Mouse (Mus musculus): ENCODE measurements around the gene Dpp9.

The Dpp9 gene

DNA sequence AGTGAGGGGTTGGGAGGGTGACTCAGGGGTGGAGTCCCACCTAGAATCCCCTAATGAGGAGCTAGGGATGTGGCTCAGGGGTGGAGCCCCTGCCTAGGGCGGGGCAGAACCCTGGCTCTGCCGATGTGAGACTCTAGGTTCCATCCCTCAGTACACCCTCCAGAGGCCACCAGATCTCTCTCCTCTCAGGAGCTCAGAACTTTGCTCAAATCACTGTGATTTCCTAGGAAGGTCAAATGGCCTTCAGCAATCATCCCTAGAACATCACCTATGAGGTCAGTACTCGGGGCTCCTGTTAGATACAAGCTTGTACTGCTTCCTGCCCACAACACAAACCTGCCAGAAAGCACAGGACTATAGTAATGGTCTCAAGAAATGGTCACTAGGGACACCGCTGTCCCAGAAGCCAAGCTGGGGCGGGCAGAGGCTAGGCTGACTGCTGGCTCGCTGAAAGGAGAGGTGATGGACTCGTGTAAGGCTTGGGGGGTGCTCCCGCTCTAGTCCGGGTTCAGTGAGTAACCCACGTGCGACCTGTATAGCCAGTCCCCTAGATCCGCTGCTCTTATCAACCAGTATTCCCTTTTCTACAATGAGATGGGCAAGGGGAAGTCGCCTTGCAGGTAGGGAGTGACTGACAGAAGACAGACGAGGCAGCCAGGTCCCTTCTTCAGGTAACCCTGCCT lies 35.6 kb downstream of the Dpp9 start:
- no peak for DNase-seq (ENCODE audit: low spot score)

DNA sequence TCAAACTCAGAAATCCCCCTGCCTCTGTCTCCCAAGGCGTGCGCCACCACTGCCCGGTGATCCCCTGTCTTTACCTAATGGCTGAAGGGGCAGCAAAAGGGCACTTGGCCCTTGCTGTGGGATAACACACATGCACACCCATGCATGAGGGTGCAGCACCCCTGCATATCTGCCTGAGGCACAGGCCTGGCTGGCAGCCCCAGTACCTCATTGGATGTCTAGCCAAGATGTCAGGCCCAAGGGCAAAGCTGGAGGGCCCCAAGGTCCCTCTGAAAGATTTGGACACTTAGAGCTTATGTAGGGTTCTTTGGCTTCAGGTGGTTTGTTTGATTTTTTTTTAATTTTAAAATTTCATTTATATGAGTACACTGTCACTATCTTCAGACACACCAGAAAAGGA lies 43.3 kb downstream of the Dpp9 start:
- DNase-seq (ENCODE audit: low spot score): no peak

DNA sequence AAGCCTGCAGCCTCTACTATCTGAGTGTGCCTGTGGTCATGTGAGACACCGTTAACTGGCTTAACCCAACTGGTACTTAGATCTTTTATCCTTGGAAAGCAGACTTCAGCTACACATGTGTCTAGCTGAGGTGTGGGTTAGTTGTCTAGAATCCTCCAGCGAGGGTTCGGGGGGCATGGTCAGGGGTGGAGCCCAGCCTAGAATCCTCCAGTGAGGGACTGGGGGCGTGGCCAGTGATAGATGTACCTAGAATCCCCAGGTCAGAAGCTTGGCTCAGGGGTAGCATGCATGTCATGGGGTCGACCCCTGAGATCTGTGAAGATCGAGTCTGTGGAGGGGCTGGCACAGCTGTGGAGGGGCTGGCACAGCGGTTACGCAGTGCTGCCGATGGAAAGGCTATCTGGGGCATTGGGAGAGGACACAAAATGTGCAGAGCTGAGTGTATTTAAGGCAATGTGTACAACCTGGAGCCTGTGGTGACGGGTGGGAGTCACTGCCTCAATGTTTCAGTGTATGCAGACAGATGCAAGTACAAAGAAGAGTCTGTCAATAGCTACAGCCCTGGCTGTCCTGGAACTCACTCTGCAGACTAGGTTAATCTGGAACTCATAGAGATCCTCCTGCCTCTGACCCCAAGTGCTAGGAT lies 45.2 kb downstream of the Dpp9 start:
- no peak for DNase-seq (ENCODE audit: low spot score)

DNA sequence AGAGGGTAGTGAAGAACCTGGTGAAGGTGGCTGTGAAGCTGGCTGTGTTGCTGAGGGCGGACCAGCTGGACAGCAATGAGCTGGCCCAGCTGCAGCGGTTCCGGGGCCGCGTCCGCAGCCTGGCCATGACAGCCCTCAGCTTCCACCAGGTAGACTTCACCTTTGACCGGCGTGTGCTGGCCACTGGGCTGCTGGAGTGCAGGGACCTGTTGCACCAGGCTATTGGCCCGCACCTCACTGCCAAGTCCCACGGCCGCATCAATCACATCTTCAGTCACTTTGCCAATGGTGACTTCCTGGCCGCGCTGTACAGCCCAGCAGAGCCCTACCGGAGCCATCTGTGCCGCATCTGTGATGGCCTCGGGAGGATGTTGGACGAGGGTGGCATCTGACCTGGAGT lies 46.8 kb downstream of the Dpp9 start:
- no peak for DNase-seq (ENCODE audit: low spot score)

DNA sequence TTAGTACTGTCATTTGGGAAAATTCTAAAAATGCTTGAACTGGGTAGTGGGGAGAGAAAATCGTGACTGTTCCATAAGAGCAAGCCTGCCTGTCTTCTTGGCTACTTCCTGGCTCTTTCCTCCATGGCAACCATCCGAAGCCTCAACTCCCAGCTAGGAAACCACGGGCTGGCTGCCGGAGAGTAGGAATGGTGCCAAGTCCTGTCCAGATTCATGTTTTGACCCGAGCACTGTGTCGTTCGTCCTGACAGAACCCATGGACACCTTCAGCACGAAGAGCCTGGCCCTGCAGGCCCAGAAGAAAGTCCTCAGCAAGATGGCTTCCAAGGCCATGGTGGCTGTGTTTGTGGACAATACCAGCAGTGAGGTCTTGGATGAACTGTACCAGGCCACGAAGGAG lies 47.2 kb downstream of the Dpp9 start:
- DNase-seq (ENCODE audit: low spot score): no peak

DNA sequence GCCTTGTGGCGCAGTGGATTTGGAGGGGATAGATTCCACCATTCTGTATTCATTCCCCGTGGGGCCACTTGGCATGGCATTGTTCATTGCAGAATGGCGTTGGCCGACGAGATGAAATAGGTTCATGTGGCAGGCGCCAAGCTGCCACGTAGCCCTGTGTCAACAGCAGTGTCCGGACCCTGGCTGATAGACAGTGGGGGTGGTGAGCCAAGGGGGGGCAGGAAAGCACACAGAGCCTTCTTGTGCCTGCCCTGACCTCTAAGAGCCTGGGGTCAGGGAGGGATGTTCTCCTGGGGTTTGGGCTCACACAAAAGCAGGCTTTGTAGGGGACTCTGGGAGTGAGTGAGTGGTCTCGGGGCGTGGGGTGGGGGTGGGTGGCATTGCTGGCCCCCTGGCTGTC lies 48.1 kb downstream of the Dpp9 start:
- DNase-seq (ENCODE audit: low spot score): no peak

DNA sequence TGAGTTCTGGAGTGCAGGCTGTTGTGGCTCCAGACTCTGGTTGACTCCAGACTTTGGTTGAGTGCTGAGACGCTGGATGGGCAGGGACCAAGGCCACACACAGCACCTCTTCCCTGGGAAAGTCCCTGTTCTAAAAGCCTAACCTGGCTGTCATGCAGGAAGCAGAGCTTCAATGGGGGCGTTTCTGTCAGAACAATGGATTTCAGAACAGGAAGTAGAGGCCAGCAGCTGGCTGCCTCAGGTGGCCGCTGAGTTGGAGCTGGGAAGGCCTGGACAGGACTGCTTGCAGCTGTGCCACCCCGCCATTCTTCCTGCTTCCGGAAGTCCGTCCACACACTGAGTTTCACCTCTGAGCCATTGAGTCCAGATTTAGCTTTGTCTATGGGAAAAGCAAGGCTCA lies 48.9 kb downstream of the Dpp9 start:
- DNase-seq (ENCODE audit: low spot score): no peak

DNA sequence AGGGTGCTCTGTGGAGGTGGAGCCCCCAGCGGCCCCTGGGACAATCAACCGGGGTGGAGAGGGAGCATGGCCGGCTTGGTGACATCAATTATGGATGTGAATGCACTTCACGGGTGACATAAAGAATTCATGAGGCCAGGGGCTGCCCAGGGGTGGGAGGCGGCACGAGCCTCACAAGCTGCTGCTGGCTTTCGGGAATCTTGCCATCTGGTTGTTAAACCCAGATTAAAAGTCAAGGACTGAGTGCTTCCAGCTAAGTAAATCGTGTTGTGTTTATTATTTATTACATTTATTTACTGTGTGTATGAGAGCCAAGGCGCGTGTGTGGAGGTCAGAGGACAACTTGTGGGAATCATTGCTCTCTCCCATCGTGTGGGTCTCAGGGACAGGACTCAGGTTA lies 53.0 kb downstream of the Dpp9 start:
- DNase-seq (ENCODE audit: low spot score): no peak

DNA sequence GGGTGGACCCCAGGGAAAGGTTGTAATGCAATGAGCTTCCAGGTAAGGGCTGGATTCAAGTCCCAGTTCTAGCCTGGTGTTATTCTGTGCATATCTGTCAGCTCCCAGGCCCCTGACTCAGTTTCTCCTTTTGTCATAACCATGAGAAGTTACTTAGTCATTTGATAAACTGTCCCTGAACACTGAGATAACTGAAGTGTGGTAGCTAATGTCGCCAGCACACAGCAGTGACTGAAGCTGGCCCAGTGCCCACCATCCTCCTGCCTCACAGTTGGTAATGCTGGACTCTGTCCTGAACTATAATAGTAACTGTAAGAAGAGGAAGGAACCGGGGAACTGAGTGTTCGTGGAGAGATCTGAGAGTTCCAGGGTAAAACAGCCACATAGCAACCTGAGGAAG lies 54.2 kb downstream of the Dpp9 start:
- no peak for DNase-seq (ENCODE audit: low spot score)

DNA sequence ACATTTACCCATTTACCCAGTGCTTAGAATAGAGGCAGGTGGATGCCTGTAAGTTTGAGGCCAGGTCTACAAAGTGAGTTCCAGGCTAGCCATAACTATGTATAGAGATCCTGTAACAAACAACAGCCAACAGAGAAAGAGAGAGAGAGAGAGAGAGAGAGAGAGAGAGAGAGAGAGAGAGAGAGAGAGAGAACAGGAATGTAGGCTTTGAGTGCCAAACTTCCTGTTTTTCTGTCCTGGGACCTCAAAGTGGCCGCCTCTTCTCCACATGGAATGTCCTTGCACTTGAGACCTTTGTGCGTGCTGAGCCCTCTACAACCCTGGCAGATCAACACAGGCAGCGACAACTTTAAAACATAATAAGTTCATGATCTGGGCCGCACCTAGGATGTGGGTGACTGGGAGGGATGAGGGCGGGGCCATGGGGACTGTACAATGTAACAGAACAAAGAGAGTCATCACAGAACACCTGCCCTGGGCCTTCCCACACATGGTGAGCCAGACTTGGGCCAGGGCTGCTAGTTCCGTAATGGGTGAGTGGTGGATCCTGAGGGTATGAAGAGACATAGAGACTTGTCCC lies 55.1 kb downstream of the Dpp9 start:
- peak; percentile 84 for DNase-seq (ENCODE audit: low spot score)

DNA sequence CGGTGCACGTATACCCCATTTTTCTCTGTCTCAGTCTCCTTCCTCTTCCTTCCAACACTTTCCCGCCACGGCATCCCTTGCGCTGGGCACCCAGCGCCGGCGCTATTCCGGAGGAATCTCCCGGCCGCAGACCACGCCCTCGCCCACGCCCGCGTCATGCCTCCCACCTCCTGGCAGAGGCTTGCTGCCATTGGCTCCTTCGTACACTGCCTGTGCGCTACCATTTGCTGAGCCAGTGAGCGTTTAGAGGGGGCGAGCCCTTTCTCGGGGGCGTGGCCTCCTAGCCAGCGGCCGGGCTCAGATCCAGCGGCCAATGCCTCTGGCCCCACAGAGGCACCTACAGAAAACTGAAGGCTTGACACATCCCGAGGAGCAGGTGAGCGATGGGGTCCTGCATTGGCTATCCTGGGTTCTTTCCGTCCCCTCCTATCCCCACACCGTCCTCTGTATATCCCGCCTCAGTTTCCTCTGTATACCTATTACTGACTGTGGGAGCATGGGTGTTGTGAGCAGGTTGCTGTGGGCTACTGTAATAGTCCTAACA lies 56.4 kb downstream of the Dpp9 start, which contains the start of gene Tnfaip8l1:
TSS of gene Tnfaip8l1 (plus strand) at position 247 of the 544 bp plus-strand sequence.
- peak; percentile 90 for DNase-seq (ENCODE audit: low spot score)

DNA sequence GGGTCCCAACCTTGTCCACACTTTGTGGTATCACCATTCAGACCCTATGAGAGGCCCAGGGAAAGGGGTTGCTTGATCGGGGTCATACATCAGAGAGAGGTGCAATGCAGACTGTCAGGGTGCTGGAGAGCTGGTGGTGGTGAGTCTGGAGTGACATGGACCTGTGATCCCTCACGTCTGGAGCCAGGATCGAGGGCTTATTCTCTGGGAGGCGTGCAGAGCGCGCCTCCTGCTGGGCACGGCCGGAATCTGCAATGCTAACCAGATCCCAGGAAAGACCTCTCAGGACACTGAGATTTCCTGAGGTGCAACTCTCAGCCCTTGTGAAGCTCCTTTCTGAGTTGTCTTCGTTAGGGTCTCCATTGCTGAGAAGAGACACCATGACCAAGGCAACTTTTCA lies 59.0 kb downstream of the Dpp9 start:
- DNase-seq (ENCODE audit: low spot score): peak; percentile 24

DNA sequence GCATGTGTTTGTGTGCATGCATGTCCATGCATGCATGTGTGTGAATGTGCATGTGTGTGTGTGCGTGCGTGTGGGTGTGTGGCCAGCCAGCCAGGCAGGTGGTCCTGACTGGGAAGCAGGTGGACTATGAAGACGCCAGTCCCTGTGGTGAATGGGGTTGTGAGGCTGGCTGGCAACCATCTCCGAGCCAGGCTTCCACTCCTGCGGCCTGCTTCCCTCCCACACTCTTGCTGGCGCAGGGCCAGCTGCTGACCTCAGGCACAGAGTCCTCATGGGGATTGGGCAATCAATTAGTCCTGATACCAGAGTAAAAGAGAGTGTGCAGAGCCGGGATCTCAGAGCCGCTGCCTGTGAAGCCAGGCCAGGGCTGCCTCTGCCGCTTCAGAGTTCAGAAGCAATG lies 65.1 kb downstream of the Dpp9 start:
- DNase-seq (ENCODE audit: low spot score): no peak

DNA sequence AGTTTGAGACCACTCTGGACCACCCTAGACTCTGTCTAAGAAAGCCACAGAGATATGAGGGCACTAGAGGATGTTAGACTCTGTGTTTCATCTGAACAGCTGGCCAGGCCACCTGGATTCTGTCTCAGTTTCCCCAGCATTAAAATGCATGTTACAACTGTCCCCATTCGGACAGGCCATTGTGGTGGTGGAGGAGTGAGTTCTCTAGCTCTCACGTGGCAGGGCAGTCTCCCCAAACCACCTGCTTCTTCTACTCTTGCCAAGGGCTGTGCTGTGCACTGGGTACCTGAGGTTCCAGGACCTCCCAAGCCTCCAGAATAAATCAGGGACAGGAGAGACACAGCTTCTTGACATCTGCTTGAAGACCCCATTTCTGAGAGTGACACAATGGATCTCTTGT lies 68.8 kb downstream of the Dpp9 start:
- DNase-seq (ENCODE audit: low spot score): no peak

DNA sequence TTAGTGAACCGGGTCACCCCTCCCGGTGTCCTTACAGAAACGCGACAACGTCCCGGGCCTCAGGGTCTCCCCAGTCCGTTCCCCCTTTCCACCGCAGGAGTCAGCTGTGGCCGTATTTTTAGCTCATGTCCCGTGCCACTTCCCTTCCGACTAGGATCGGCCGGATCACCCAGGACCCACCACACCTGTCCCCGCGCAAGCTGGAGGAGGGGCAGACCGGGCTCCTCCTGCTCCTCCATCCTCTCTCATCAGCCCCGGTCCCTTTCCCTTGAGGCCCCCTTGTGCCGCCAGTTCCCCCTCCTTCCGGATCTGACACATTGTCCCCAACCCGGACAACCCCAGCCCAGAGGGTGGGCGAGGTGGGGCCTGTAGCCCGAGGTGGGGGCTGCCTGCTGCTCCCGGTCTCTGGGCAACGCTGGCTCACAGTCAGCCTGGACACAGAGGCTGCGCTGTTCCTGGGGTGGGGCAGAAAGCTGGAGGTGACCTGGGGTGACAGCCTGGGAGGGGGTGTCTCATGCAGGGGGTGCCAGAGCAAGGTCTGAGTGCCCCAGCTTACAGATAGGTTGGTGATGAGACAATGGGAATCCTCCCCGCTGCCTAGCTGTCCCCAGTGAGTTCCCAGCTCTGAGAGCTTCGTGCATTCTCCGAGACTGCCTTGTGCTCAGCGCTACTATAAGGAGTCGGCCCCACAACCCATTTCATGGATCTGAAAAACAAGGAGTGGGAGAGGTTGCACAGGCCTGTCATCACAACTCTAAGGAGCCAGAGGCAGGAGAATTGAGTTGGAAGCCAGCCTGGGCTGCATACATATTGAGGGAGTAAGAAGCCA lies 69.7 kb downstream of the Dpp9 start:
- no peak for DNase-seq (ENCODE audit: low spot score)

DNA sequence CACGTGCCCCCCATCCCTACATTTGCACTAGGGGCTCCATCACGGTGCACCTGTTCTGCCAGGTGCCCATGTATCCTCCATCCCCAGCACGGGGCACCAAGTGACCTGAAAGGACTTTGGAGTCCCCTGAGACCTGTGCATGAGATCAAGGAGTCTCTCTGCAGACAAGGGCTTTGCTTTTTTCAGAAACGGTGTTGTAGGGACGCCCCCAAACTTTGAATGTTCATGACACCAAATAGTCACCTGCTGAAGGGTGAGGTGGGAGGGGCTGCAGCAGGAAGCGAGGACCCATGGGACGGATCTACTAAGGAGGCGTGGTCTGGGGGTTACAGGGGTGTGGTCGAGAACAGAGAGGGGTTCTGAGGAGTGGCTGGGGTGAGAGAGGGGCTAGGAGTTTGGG lies 70.4 kb downstream of the Dpp9 start:
- no peak for DNase-seq (ENCODE audit: low spot score)

DNA sequence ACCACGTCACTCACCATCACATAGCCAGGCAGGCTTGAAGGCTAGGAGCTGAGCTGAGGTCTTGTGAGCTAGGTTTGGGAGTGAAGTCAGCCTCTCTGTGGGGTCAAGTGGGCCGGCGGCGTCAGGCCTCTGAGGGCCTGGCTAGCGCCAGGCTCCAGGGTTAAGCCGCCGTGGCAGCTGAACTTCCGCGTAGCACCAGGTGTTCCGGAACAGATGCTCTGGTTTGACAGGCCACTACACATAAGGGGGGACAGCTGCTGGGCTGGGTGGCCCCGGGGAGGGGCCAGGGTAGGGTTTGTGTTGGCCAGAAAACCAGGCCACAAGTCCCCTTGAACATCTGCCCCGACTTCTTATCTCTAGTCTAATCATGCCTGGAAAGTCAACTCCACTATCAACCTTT lies 71.3 kb downstream of the Dpp9 start:
- no peak for DNase-seq (ENCODE audit: low spot score)

DNA sequence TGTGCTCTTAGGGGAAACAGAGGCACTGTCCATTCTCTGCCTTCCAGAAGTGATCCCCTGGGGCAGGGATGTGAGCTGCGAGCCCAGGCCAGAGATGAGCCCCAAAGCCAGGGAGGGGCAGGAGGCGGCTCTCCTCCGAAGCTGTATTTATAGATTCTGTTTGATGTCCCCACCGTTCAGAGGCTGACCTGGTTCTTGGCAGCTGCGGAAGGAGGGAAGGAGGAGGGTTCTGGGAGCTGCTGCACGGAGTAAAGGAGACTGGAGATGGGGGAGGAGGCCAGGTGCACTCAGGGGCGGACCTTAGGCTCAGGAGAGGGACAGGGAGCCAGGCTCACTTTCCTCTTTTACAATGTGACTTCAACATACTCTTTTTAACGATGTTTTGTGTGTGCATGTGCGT lies 72.6 kb downstream of the Dpp9 start:
- DNase-seq (ENCODE audit: low spot score): no peak

DNA sequence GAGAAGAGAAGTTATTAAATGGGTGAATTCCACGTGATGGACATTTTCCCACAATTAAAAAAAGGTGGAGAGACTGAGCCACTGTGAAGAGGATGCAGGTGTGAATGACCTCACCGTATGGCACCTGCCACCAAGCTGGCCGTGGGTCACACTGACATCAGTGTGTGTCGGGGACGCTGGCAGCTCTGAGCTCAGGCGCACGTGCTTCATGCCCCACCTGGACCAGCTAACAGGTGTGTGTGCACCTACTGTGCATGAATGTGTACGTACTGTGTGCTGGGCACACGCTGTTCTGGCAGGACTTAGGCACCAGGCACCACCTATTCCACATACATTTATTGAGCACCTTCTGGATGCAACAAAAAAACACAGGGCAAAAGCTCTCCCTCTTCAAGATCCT lies 74.2 kb downstream of the Dpp9 start:
- DNase-seq (ENCODE audit: low spot score): no peak

DNA sequence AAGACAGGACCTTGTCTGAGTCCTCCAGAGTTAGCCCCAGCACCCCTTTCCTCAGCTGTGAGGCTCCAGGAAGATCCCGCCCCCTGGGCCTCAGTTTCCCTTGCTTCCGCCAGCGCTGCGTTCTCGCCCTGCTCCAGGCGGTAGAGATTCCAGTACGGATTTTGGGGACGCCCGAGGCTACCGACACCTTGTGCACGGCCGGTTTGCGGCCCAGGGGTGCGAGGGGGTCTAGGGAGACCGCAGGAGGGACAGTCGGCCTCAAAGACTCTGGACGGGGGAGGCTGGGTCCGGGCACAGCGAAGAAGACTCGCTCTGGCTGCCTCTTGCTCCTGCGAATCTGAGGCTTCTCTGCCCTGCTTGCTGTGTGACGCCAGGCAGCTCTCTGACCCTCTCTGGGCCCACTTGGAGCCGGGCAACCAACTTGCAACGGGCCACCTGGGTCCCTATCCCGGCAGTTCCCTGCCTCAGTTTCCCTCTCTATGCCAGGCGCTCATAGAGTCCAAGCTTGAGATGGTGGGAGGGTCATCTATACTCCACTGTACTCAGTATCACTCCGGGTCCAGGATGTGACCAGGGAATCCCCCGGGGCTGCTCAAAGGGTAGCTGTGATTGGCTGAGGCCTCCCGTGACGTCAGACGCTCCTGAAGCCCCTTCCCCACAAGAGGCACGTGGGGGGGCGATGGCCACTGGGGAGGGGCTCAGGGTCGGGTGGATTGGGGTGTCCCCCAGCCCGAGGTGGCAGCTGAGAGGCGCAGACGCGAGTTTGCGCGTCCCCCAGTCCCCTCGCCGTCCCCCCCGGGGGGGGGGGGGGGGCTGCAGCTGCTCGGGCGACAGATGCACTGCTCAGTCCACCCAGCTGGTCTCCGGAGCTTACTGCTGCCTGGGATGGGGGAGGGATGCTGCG lies 76.8 kb downstream of the Dpp9 start:
- DNase-seq (ENCODE audit: low spot score): no peak

DNA sequence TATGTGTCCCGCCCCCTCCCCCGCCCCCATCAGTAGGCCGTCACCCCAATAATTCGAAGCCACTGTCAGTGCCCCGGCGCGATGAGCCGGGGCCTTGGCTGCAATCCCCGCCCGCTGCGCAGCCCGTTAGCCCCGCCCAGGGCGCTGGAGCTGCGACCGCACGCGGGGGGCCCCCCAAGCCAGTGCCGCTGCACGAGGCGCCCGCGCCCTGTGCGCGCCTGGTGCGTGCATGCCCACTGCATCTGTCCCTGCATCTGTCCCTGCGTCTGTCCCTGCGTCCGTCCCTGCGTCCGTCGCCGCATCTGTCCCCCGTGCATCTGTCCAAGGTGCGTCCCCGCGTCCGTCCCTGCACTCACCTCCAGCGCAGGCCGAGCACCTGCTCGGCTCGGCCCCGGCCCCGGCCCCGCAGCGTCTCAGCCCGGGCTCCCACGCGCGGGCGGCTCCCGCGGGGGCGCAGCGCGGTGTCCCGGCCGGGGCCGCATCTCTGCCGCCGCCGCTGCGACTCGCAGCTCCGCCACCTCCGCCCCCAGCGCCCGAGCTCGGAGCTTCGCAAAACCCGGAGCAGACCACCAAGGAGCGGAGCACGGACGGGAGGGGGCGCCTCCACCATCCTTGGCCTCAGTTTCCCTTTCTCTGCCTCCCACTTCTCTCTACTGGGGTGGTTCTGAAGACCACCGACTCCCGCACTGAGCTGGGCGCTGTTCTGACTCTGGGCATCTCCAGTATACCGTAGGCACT lies 78.7 kb downstream of the Dpp9 start, which contains the start of gene Sema6b:
TSS of gene Sema6b (minus strand) at position 486 of the 738 bp plus-strand sequence.
- DNase-seq (ENCODE audit: low spot score): peak; percentile 29
